Mouse (Mus musculus): ENCODE results near the gene Cep162. TPM values are rescaled to one million over a fixed set of nuclear protein-coding genes. Genes with fewer than 3 reads are reported as not detected.

Gene Cep162
- total RNA-seq, 2 experiments from 2014 or later, result 3.5 to 4.2 TPM

GRCm38 (mm10) chr9:87167001-87167830 lies 88.1 kb downstream of the Cep162 start:
- peak in 1 of 2 experiments; percentile 12 for DNase-seq (ENCODE audit: low spot score in 2 of 2)

- DNase-seq (ENCODE audit: low spot score in 2 of 2), result no peak
Observed at GRCm38 (mm10) chr9:87162559-87162958, 92.8 kb downstream of the Cep162 start.

- DNase-seq (ENCODE audit: low spot score in 2 of 2), result no peak
Observed at GRCm38 (mm10) chr9:87152641-87153325, 102.6 kb downstream of the Cep162 start.

GRCm38 (mm10) chr9:87147927-87148326 lies 107.4 kb downstream of the Cep162 start:
- no peak for DNase-seq (ENCODE audit: low spot score in 2 of 2)

GRCm38 (mm10) chr9:87146400-87146799 lies 108.9 kb downstream of the Cep162 start:
- no peak for DNase-seq (ENCODE audit: low spot score in 2 of 2)

GRCm38 (mm10) chr9:87145671-87146070 lies 109.7 kb downstream of the Cep162 start:
- DNase-seq (ENCODE audit: low spot score in 2 of 2), result no peak

- DNase-seq (ENCODE audit: low spot score in 2 of 2), result no peak
Observed at GRCm38 (mm10) chr9:87145180-87145579, 110.2 kb downstream of the Cep162 start.

- DNase-seq (ENCODE audit: low spot score in 2 of 2), result no peak
Observed at GRCm38 (mm10) chr9:87144532-87144931, 110.8 kb downstream of the Cep162 start.

- peak; percentile 65 to 74 for DNase-seq (ENCODE audit: low spot score in 2 of 2)
Observed at GRCm38 (mm10) chr9:87144106-87144505, 111.2 kb downstream of the Cep162 start, which contains the start of gene Mrap2. TSS of gene Mrap2 (plus strand) at chr9:87144306.

- no peak for DNase-seq (ENCODE audit: low spot score in 2 of 2)
Observed at GRCm38 (mm10) chr9:87143076-87143475, 112.3 kb downstream of the Cep162 start.

Other genes starting within 250 kb of the Cep162 start
- gene Ripply2, start 240.0 kb downstream of the Cep162 start, total RNA-seq (2021), result under 1 TPM; 0.83 to 0.93 TPM
- gene Cyb5r4, start 233.5 kb downstream of the Cep162 start, total RNA-seq (2021), result 10 to 100 TPM; 37.0 to 41.4 TPM
- 1 to 10 TPM; 2.9 to 3.5 TPM for gene Mrap2, start 111.2 kb downstream of the Cep162 start, total RNA-seq (2021)